Mouse (Mus musculus) spleen, adult 12 weeks (tissue): ENCODE data around the gene Gmfg.
A peak's percentile ranks its signal among the peaks of the same experiment; 100 is the strongest.

Source experiments
- DNase-seq: peaks from one replicate; pipeline ENCODE4 v3.0.0; 2022; ENCODE audit warnings: low spot score

The Gmfg gene

DNA sequence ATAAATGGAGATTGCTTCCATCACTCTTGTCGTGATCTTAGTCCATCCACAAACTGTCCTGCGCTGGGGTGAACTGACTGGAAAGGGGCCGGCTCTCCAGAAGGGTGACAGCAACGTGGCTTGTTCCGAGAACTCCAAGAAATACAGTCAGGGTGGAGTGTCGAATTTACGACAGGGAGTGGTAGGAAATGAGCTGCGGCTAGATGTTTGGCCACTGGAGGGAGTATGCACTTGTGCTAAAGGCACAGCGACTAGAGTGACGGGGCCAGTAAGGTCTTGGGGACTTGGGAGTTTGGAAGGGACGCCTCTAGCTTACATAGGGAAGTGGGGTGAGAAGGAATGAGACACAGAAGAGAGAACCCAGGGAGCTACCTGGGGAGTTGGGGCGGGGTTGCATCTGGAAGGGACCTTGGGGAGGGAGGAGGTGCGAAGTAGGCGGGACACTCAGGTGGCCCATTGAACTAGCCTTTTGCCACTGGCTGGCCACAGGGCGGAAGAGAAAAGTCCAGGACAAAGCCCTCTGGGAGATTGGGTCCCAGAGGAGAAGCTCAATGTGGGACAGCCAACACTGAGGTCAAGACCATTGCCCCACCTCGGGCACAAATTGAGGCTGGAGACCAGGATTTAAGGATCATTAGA lies at the start of gene Gmfg:
Gene Gmfg, plus strand, starts transcription at position 516 of the 639 bp plus-strand sequence.
- DNase-seq, result peak; percentile 80

DNA sequence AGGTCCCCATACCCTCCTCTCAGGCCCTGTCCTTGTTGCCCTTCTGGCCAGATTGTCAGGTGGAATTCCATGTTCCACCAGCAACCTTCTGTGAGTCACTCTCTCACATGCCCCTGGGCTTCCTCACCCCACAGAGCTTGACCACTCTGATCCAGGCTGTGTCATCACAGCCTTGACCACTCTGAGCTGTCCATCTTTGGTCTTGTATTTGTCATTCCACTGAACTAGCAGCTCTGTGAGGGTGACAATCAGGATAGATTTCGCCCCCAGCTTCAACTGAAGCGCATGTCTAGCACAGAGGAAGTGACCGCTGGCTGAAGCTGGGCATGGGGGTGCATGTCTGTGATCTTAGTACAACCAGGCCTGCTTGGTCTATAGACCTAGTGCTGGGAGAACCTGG lies 46.9 kb upstream of the Gmfg start:
- no peak for DNase-seq

DNA sequence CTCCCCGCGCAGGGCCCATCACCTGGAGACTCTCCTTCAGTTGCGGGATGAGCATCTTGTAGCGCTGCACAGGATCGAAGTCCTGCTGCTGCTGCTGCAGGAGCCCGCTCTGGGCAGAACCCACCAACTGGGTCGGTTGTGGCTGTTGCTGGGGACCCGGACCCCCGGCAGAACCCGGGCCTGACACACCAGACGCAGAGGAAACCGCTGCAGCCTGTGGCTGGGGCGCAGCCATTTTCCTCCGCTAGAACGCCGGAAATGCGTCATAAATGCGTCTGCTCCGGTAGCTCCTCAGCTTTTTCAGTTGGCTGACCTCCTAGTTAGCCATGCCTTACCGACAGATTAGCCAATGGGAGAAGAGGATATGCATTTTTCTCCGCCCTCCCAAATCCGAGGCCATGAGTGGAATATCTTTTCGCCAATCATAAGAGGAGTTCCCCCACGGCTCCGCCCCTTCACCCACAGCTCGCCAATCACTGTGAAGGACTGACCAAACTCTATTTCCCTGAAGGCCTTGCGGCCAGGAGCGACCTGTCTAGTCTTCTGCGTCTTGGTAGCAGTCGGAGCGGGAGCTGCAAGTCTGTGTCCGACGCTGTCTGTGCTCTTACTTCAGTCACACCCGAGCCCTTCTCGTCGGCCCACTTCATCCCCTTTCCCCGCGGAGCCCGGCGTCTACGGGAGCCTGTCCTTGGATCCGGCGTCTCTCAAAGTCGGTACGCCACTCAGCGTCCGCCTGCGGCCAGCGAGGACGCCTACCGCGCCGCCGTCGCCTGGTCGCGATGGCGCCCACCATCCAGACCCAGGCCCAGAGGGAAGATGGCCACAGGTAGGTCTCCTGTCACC lies 44.6 kb upstream of the Gmfg start, which contains the start of the genes Med29 and Paf1:
Gene Med29, minus strand, starts transcription at position 280 of the 843 bp plus-strand sequence.
Gene Paf1, plus strand, starts transcription at position 523 of the 843 bp plus-strand sequence.
- peak; percentile 93 for DNase-seq

DNA sequence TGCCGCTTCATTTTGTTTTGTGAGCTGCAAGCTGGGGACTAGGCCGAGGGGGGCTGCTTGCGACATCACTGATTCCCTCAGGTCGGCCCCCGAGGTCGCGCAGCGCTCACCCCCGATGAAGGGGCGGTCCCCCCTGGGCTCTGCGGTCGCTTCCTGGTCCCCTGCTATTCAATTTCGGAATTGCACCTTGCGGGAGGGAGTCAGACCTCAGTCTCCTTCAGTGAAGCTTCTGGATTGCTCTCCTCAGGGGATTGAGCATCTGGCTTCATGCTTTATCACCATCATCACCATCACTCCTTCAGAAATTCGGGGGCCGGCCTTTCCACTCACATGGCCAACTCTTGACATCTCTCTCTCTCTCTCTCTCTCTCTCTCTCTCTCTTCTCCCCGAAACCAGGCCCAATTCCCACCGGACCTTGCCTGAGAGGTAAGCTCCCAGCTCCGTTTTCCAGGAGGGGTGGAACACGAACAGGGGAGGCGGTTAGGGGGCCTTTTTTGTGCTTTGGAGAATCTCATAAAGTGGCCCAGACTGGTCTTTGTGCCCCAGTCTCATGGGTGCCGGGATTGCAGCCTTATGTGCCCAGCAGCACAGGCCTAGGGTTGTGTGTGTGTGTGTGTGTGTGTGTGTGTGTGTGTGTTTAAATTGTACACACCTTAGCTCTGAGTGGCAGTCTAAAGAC lies 43.8 kb upstream of the Gmfg start:
- DNase-seq, result no peak

DNA sequence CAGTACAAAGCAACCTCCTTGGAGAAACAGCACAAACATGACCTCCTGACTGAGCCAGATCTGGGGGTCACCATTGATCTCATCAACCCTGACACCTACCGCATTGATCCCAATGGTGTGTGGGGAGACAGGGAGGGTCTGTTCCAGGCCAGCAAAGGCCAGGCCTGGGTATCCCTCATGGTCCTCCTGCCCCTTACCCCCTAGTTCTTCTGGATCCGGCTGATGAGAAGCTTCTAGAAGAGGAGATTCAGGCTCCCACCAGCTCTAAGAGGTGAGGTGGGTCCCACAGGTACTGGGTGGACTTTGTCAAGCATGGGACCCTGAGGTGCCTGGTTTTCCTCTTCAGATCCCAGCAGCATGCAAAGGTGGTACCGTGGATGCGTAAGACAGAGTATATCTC lies 41.8 kb upstream of the Gmfg start:
- no peak for DNase-seq

DNA sequence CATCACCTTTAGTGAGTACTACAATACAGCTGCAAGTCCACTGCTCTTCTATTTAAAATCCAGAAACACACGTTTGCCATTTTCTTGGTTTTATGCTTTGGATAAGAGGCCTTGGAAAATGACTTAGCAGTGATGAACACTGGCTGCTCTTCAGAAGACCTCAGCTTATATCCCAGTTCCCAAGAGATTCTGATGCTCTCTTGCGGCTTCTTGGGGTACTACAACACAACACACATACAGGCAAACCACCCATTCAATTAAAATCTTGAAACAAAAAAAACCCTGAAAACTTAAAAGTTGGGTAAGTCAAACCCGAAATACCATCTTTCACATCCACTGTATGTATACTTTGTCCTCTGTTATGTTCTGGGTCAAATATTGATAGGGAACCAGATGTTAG lies 39.2 kb upstream of the Gmfg start:
- DNase-seq, result no peak

DNA sequence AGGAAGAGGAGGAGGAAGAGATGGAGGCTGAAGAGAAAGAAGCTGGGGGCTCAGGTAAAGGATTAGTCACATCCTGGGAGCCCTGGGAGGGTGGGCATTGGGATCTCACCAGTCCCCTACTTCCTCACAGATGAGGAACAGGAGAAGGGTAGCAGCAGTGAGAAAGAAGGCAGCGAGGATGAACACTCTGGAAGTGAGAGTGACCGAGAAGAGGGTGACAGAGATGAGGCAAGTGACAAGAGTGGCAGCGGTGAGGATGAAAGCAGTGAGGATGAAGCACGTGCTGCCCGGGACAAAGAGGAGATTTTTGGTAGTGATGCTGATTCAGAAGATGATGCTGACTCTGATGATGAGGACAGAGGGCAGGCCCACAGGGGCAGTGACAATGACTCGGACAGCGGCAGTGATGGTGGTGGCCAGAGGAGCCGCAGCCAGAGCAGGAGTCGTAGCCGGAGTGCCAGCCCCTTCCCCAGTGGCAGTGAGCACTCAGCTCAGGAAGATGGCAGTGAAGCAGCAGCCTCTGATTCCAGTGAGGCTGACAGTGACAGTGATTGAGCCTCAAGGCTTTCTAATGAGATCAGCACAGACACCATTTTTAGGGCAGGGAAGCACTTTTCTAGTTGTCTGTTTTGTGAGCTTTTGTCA lies 38.4 kb upstream of the Gmfg start:
- DNase-seq, result no peak

DNA sequence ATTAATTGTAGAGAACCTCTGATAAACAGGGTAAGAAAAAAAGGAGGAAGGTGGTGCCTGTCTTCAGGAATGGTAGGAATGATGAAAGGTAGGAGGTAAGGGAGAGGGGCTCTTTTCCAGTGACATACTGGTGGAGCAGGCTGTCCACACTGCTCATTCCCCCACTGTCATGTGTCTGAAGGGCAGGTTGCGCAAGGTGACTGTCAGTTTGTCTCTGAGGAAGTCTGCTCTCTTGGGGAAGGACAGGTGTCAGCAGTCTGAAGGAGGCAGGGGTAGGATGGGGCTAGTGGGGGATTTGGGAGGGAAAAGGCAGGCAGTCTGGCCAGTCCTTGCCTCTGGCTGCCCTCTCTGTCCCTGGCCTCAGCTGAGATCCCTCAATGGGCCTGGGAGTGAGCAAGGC lies 36.2 kb upstream of the Gmfg start:
- DNase-seq, result no peak

DNA sequence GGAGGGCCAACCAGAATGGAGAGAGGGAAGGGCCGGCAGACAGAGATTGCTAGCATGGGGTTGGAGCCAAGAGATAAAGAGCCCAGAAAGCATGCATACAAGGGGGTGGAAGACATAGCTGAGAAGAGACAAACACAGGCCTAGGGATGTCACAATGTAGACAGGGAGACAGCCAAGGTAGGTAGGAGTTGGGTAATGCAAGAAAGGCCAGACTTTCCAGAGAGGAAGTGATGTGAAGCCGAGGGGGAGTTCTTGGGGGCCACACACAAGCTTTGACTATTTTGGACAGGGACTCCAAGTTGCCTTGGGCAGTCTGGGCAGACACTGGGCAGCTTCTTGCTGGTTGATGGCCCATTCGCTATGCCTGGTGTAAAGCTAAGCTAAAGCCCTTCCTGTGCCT lies 35.3 kb upstream of the Gmfg start:
- DNase-seq, result no peak

DNA sequence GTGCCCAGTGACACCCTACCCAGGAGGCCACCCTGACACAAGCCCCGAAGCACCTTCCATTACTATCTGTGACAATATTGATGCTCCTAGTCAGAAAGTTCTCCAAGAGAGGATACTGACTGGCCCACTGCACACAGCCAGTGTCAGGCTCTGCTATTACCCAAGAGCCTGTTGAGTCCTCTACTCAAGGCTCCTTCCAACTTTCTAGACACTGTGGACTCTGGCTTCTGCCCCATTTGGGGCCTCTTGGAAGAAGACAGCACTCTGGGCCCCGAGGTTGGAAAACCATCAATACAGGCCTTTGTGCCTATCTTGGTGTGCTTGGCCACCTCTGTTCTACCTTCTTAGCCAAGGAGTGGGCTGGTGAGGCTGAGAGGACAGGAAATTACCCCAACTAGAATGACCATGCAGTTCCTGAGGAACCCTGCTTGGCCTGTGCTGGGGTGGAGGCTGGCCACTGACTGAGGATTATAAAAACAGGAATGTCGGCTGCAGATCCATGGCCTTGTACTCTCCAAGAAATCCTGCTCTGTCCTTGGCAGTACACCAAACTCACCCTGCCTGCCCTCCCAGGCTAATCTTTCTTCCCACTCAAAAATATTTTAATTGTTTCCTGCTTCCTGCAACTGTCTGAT lies 26.3 kb upstream of the Gmfg start:
- no peak for DNase-seq

DNA sequence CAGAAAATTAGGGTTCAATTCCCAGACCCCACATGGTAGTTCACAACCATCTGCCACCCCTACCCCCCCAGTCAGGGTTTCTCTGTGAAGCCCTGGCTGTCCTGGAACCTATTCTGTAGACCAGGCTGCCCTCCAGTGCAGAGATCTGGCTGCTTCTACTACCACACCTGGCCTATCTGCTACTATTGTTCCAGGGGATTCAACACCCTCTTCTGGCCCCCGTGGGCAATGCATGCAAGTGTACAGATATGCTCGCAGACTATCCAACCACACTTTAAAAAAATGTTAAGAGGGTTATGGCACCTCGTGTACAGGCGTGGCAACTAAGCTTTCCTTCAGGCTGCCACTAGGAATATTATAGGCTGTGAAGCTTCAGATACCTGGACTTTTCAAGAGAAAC lies 24.4 kb upstream of the Gmfg start:
- no peak for DNase-seq

DNA sequence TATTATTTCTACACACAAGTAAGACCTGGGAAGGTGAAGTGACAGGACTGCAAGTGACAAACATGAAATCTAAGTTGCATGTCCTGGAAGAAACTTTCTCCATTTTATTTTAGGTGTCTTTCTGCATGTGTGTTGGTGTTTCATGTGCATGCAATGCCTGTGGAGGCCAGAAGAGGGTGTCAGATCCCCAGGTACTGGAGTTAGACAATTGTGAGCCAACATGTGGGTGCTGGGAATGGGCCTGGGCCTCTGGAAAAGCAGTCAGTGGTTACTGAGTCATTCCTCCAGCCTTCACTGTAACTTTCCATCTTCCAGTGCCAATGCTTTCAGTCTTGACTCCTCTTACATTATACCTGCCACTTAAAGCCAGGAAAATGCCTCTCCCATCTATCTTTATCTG lies 19.9 kb upstream of the Gmfg start:
- DNase-seq, result no peak

DNA sequence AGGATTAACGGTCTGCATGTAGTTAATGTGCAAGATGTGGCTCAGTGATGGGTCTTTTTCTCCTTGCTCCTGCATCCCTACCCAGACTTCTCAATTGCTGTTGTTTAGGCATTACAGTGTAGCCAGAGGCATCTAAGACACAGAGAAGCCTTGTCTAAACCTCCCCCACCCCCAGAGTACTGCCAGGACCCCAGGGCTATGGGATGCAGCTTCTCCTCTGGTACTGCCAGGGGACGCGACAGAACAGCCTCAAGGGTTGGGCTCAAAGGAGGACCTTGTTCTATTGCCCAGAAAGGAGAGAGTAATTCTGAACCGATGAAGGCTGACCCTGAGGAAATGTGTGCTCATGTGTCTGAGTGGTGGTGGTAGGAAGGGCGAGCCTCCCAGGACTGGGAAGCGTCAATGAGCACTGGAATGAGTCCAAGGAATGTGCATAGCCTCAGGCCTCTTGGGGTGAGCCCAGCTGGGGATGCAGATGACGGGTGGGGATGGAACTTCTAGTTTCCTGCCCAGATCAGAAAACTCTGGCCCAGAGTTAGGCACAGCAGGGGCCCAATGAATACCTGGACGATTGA lies 19.1 kb upstream of the Gmfg start:
- no peak for DNase-seq

DNA sequence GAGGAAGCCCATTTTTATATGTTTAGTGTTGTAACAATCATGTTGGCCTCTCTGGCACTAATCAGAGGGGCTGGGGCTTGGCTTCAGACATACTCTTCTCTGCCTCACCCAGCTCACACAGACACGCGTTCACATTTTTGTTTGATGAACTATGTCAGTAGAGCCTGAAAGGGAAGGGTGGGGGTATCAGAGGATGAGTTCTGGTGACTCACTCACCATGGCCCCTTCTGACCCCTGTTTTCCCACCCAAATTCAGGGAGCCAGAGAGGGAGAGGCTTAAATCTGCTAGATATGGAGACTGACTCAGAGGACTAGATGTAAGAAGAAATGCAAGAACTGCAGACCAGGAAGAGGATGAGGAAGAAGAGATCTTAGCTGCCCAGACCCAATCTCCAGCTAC lies 17.8 kb upstream of the Gmfg start:
- no peak for DNase-seq

DNA sequence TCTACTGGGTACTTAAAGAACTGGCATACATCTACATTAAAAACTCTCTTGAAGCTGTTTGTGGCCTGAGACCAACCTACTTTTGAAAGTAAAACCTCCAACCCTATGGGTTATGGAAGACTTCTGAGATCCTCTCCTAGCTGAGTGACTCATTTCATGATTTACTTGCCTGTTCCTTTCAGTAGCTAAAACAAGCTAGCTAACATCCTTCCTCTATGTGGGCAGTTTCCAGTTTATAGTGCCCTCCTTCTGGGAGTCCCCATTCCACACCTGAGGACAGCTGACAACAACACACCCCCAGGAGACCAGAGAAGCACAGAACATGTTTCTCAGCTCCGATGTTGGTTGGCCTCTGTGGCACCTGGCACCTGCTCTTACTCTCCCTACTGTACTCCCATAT lies 14.2 kb upstream of the Gmfg start:
- no peak for DNase-seq

DNA sequence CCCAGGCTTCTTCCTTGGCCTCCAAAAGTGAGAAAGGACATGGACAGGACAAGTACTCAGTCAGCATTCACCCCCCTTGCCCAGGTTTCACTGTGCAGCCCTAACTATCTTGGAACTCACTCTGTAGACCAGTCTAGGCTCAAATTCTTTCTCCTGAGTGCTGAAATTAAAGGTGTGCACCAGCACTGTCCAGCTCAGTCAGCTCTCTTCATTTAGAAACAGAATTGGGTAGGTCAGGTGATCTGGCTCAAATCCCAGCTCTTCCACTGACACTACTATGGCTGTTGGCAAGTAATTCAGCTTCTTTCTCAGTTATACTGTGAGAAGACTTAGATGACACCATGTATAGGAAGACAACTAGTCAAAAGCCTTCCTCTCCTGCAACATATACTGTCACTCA lies 9.5 kb upstream of the Gmfg start:
- DNase-seq, result no peak

DNA sequence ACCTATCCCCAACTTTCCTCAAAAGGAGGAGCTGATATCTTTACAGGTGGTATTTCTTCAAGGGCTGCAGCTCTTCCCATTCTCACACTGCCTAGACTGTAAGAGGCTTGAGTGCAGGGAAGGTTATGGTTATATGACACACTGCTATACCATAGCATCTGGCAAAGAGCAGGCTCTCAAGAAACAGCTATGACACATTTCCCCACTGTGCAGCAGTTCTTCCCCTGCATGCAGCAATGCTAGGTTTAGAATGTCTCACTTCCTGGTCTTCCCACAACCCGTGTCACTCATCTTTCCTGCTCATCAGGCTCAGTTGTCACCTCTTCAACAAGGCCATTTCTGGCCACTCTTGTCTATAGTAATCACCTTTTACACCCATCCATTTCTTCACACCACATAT lies 6.7 kb upstream of the Gmfg start:
- no peak for DNase-seq

DNA sequence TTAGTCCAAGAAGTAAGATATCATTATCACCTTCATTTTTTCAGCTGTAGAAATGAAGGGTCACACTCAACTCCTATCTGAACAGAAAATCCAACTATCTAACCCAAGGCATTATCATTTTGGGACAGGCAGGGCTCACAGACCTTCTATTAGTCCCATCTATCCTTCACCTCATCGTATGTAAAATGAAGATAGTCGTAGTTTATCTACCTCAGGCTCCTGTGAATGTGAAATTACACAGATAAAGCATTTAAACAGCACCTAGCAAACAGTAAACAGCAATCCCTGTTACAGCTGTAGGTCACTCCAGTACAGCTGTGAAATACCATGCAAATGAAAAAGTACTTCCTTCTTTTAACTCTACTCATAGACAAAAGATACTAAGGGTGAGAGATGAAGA lies 5.0 kb upstream of the Gmfg start:
- DNase-seq, result no peak

DNA sequence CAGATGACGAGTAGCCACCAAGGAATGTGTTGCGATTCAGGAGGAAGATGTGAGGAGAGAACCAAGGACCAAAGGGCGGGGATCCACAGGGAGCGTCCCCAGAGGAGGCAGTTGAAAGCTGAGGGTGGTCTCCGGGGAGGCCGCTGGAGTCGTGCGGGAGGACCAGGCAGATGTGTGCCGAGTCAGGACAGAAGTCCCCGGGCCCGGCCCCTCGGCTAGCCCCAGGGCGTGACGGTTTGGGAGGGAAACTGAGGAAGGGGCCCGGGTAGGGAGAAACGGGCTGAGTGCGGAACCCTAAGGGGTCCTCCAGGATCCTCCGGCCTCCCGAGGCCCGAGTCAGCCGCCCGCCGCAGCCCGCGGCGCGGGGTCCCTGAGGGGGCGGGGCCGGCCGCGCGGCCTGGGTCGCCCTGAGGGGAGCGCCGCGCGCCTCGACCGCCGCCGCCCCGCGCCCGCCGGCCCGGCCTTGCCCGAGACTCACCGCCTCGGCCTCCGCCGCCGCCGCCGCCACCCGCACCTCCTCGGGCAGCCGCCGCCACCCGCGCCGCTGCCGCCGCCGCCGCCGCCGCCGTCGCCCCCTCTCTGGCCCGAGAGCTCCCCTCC lies 1.5 kb upstream of the Gmfg start:
- no peak for DNase-seq

DNA sequence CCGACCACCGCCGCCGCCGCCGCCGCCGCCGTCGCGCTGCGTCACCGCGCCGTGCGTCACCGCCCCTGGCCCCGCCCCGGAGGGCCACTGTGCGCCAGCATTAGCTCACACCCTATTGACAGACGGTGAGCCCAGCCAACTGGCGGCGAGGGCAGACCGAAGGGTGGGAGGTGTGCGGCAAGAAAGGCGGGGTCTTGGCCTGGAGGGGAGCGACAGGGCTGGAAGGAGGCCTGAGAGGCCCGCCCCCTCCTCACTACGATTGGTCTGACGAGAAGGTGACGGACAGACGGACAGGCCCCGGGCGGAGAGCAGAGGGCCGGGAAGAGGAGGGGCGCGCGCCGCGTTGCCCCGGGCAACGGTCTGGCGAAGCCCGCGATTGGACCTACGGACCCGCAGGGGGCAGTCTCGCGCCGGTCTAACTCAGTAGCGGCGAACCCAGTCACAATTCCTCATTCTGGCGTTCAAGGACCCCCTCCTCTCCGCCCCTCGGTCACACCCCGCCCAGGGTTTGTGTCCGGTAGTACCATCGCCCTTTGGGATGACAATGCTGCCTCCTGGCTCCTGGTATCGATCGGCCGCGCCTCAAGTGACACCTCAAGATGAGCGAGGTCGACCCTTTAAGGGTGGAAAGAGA lies 859 bp upstream of the Gmfg start:
- DNase-seq, result peak; percentile 99

DNA sequence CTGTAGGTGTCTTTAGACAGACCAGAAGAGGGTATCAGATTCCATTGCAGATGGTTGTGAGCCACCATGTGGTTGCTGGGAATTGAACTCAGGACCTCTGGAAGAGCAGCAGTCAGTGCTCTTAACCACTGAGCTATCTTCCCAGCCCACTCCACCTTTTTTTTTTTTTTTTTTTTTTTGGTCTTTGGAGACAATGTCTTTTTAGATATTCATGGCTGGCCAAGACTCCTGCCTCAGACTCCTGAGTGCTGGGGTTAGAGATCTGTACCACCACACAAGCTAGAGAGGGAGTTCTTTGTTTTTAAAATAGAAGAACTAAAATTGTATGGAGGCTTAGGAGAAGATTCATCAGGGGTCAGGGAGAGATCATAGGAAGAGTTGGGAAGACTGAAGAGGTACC lies 717 bp downstream of the Gmfg start:
- DNase-seq, result no peak
